Mouse (Mus musculus) heart, postnatal 36 days (tissue): Measurements from ENCODE around the gene Ilf3. TPM values are rescaled to one million over a fixed set of nuclear protein-coding genes. Genes with fewer than 3 reads are reported as not detected.

Experiments
- DNase-seq, 2 experiments: peaks; one replicate each; pipeline ENCODE4 v3.0.0; 2021 to 2022
- intact Hi-C: fragments of 180-260 bp; cut with DNase I; formaldehyde crosslinking; loops from one replicate; pipeline ENCODE4 v1.15.1; 2025
- total RNA-seq, 2 experiments: library from RNA; stranded (reverse); gene quantifications; 2 replicates each; pipeline ENCODE4 v1.2.3; 2021

Ilf3 gene
- total RNA-seq, 2 experiments from 2014 or later, result 28.9 to 29.0 TPM

DNA sequence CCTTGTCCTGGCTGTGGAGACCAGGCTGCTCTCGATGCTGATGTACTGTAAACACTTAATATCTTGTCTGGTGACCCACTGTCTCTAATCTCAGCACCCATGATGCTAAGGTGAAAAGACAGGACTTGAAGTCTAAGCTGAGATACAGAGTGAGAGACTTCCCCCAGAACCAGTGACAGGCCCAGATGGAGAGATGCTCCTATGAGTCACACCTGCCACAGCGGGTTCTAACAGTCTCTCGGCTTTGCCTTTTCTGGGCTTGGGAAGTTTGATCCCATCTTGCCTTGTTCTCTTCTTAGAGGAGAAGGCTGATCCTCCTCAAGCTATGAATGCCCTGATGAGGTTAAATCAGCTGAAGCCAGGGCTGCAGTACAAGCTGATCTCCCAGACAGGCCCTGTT, 29.5 kb downstream of the Ilf3 start:
- intact Hi-C loops, result no loop called here
- DNase-seq, result no peak

DNA sequence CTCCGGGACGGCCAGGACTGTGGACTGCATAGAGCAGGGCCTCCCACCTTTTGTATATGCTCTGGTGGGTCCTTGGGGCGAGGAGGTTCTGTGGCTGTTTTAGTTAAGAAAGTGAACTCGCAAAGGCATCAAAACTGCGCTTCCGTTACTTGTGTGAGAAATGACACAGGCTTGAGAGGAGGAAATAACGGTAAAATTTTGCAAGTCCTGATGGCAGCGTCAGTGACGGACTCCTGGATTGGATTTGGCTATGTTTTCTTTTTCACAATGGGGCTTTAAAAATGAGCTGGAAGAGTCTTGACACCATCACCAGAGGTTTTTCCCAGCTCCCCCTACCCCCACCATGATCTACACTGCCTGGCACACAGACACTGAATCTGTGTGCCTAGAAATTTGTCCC, 33.4 kb downstream of the Ilf3 start:
- intact Hi-C loops, result loop anchor here (5.0 kb wide), 1 partner anchor 174 kb away; no protein-coding TSS in a partner anchor
- DNase-seq, result no peak

DNA sequence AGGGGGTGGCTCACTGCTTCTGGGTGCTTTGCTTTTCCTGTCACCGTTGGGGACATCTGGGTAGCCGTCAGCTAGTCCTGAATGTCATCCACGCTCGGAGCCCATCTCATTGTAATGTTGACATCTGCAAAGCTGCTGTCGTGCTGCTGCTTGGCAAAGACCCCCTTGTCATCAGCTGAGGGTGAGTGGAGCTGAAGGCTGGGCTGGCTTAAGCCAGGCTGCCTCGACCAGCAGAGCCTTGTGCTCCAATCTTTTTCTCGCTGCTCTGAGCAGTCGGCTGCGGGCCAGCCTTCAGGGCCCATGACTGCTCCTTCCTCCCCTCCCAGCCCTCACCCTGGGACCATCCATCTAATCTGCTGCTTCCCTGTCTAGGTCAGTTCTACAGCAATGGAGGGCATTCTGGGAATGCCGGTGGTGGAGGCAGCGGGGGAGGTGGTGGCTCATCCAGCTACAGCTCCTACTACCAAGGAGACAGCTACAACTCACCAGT, 35.1 kb downstream of the Ilf3 start:
- peak in 1 of 2 experiments; percentile 13 for DNase-seq
- intact Hi-C loops, result loop anchor here (5.0 kb wide), 1 partner anchor 176 kb away; no protein-coding TSS in a partner anchor

DNA sequence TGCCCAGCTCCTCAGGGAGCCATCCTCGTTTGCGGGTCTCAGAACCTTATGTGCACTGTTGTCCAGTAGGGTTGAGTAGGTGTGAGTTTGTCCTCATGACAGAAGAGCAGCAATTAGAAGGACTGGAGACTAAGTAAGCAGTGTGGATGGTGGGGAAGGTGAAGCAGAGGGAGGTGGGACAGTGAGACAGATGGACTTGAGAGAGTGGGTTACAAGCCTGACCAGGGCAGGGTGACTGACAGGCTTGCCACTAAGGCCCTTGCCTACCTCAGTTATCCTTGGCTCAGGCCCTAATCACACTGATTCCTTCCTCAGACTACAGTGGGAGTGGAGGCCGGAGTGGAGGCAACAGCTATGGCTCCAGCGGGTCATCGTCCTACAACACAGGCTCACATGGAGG, 36.1 kb downstream of the Ilf3 start:
- DNase-seq, result no peak
- intact Hi-C loops, result loop anchor here (5.0 kb wide), 1 partner anchor 176 kb away; no protein-coding TSS in a partner anchor

DNA sequence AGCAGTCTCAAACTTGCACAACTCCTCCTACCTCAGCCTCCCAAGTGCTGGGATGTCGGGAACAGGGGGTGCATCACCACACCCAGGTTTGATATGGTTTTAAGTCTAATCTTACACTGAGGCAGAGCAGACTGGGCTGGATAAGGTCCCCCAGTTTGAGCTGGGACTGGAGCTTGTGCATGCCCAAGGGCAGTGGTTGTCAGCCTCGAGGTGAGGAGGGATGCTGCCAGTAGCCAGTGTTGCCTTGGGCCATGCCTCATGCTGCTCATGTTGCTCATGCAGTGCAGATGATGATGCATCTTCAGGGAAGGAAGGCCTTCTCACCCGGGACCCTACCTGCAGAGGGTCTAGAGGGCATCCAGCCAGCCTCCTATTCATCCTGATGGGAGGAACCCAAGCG, 37.9 kb downstream of the Ilf3 start:
- intact Hi-C loops, result no loop called here
- DNase-seq, result no peak

DNA sequence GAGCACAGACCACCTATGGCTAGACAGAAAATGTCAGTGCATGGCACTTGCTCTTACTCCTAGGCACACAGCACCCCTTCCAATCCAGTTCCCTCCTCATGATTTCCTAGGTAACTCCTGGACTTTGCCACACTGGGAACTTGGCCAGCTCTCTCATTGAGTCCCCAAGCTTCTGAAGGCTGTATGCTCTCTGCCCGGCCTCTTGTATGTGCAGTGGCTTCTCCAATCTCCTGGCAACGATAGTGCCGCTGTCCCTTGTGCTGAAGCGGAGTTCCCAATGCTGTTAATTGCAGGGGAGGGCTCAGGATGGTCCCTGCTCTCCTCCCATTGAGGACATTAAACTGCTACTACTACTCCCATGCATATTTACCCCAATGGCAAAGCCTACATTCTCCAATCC, 40.3 kb downstream of the Ilf3 start:
- peak in 1 of 2 experiments; percentile 15 for DNase-seq
- intact Hi-C loops, result no loop called here

DNA sequence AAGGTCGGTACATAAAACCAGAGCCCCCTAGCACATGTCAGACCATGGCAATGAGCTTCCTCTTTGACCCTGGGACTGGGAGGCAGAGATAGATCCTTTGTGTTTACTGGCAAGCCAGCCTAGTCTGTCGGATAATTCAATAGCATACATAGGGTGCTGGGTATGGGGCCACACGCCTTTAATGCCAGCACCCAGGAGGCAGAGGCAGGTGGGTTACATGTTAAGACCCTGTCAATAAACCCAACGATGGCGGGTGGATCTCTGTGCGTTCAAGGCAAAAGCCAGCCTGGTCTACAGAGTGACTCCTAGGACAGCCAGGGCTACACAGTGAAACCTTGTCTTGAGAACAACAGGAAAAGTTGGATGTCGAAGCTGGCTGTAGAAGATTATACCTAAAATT, 41.0 kb downstream of the Ilf3 start:
- DNase-seq, result no peak
- intact Hi-C loops, result loop anchor here (1.0 kb wide), 1 partner anchor 95 kb away; no protein-coding TSS in a partner anchor

DNA sequence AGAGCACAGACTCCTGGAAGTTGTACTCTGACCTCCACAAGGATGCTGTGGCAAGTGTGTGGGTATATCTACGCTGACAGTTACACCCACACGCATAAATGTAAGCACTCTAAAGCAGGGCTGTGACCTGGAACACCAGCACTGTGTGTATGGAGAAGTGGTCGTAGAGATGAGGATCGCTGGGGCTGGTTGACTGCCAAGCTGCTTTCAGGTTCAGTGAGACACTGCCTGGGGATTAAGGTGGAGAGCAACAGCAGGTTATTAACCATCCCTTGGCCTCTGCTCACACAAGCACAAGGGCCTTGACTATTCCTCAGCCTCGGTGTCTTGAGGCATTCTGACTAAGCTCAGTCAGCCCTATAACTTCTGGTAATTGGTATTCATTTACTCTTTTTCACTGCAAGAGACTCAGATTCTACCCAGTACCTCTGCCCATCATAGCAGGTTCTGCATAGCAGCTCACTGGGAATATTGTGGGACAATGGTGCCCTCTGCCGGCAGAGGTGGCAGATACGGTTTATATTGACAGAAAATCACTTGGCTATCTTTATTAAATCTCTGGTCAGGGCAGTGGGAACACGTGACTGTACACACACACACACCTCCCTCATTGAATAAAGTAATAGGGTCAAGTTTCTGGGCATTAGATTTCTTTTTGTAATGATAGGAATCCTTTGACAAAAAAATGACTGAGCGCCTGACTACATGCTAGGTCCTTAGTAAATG, 42.1 kb downstream of the Ilf3 start:
- intact Hi-C loops, result loop anchor here (1.0 to 5.0 kb wide), 3 partner anchors 43 to 257 kb away; partner anchors contain the start of gene Ilf3
- peak; percentile 84 to 89 for DNase-seq

DNA sequence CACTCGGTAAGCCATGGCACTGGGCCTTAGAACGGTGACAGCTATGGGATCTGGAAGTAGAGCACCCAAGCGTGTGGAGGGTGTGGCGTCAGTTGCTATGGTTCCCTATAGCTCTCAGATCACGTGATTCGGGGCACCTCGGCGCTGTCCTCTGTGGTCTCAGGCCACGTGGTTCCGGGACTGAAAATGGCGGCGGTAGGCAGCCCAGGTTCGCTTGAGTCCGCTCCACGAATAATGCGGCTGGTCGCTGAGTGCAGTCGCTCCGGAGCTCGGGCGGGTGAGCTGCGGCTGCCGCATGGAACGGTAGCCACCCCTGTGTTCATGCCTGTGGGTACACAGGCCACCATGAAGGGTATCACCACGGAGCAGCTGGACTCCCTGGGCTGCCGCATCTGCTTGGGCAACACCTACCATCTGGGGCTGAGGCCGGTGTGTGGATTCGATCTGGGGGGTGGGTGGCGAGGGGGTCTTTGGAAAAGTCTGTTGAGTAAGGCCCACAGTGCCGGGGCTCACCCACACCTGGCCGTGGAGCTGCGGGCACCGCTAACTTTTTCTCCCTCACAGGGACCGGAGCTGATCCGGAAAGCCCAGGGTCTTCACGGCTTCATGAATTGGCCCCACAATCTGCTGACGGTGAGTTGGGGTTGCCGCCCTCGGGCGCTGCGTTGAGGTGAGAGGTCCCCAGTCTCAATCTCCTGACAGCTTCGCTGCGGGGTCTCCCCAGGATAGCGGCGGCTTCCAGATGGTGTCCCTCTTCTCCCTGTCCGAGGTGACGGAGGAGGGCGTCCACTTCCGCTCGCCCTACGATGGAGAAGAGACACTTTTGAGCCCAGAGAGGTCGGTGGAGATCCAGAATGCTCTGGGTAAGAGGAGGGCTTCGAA, 44.2 kb downstream of the Ilf3 start, which contains the start of gene Qtrt1:
TSS of gene Qtrt1 (plus strand) at position 169 of the 882 bp plus-strand sequence.
- DNase-seq, result peak; percentile 75 to 79
- intact Hi-C loops, result loop anchor here (1.0 to 5.0 kb wide), 3 partner anchors 45 to 260 kb away; partner anchors contain the start of gene Ilf3

DNA sequence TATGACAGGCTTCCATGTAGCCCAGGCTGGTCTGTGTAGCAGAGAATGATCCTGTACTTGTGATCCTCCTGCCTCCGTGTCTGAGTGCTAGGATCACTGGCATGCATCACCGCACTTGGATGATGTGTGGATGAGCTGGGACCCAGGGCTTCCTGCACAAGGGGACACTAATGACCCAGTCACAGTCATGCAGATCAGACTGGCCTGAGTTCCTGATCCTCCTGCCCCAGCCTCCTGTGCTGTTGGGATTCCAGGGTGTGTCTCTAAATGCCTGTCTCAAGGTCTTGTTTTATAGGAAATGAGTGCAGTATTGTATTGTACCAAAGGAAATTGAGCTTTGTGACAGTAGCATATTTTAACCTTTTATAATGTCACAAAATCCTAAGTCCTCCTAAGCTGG, 50.2 kb downstream of the Ilf3 start:
- intact Hi-C loops, result no loop called here
- DNase-seq, result no peak

DNA sequence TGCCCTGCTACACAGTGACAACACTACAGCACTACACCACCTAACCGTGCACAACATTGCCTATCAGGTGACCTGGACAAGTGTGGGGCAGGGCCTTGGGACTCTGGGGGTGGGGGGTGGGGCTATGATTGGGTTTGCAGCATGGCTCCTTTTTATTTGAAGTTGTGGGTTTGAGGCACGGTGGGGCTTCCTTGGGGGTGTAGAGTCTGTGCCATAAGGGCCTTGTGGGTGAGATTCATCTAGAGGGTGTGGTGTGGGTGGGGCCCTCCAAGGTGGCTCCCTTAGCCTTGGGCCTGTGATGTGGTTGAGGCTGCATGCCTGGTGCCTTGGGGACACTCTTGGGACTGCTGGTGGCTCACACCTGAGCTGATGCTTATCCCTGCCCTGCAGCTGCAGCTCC, 52.0 kb downstream of the Ilf3 start:
- no peak for DNase-seq
- intact Hi-C loops, result no loop called here

DNA sequence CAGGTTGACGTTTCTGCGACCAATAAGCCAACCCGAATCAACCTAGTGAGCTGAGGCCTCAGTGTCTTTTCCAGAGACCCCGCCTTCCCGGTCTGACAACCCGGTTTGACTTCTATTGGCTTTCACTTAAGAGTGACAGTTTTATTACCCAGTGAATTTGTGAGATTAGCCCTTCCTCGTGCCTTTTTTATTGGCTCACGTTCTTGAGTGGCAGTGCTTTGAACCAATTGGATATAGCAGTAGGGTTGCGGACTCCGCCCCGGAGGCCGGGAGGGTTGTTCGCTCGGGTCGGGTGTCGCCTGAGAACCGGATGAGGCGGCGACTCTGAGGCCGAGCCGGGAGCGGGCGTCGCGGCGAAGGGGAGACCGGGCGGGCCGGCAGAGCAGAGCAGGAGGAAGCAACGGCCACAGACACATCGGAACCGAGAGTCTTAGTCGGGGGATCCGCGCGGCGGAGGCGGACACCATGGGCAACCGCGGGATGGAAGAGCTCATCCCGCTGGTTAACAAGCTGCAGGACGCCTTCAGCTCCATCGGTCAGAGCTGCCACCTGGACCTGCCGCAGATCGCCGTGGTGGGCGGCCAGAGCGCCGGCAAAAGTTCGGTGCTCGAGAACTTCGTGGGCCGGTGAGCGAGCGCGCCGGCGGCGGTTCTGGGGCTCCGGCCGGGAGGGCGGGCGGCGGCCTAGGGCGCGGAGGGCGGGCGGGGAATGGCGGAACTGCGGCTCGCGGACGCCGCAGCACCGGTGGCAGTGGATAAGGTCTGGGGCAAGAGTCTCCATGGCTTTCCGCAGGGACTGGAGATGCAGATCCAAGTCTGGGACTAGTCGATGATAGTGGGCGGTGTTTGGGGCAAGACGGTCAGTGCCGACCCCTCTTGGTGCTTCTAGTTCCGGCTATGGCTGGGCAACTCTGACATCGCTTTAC, 57.2 kb downstream of the Ilf3 start, which contains the start of gene Dnm2:
TSS of gene Dnm2 (plus strand) at position 278 of the 925 bp plus-strand sequence.
- intact Hi-C loops, result no loop called here
- peak; percentile 96 to 98 for DNase-seq

DNA sequence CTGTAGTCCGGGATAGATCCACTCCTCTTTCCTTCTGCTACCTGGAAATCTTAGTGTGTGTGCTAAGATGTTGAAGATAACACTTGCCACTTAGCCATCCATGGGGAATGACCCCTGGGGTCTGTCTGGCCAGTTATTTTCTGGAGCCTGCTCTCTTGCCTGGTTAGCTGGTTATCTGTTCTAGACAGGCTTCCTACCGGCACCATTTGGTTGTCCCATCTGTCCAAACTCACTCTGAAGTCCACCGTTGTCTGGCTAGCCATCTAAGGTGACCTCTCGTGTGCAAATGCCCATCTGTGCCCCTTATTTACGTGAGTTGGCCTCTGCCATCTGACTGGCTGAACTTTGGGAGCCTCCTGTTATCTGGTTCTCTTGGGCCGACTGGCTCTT, 57.9 kb downstream of the Ilf3 start:
- DNase-seq, result no peak
- intact Hi-C loops, result no loop called here

DNA sequence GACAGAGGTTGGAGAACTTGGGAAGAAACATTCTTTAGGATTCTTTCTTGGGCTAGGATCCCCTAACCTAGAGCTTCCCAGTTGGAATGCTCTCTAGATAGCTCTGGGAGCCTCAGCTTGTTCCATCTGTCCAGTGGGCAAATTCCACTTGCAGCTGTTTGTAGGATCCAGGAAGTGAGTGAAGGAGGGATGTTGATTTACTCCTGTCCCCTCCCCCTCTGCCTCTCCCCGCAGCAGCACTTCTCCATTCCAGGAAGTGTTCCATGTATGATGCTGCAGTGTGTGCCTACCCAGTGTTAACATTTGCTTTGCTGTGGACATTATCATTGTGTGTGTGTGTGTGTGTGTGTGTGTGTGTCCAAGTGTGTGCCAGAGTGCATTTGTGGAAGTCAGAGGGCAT, 58.3 kb downstream of the Ilf3 start:
- intact Hi-C loops, result no loop called here
- DNase-seq, result no peak

DNA sequence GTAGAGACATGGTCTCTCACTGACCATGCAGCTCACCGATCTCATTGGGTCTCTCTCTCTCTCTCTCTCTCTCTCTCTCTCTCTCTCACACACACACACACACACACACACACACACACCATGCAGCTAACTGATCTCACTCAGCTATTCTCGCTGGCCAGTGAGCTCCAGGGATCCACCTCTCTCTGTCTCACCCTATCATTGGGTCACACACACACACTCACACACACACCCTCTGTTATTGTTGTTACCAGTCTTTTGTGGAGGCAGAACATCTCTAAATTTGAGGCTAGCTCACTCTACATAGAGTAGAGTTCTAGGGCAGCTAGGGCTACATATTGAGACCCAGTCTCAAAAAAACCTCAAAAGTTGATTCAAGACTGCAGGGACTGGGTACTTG, 58.9 kb downstream of the Ilf3 start:
- intact Hi-C loops, result no loop called here
- no peak for DNase-seq

DNA sequence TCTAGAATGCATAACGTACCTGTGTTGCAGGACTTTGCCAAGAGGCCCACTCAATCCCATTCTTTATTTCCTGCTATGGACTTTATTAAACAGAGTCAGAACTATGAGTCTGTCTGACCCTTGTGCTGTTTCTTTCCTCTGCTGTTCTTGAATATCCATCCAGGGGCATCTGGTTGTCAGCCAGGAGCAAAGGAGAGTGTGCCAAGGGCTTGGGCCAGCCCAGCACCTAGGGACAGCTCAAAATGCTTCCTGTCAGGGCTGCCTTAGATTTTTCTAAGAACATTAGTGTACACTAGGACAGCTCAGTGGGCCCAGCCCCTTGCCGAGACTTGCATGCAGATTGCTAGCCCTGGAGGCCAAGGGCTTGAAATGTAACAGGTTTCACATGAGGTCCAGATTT, 60.1 kb downstream of the Ilf3 start:
- intact Hi-C loops, result loop anchor here (2.0 kb wide), 1 partner anchor 35 kb away; no protein-coding TSS in a partner anchor
- DNase-seq, result peak; percentile 53 to 54

DNA sequence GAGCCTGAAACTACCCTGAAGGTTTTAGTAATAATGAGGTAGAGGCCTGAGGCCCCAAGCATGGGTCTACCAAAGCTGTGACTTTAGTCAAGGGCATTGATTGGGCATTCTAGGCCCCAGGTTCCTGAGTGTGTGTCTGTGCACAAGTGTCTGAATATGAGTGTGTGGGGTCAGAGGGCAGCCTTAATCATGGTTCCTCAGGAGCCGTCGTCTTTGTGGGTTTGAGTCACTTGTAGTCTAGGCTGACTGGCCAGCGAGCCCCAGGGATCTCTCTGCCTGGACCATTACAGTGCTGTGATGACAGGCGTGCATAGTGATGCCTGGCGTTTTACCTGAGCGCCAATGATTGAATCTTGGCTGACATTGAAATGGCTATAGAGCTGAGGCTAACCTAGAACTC, 60.5 kb downstream of the Ilf3 start:
- intact Hi-C loops, result loop anchor here (2.0 kb wide), 1 partner anchor 35 kb away; no protein-coding TSS in a partner anchor

DNA sequence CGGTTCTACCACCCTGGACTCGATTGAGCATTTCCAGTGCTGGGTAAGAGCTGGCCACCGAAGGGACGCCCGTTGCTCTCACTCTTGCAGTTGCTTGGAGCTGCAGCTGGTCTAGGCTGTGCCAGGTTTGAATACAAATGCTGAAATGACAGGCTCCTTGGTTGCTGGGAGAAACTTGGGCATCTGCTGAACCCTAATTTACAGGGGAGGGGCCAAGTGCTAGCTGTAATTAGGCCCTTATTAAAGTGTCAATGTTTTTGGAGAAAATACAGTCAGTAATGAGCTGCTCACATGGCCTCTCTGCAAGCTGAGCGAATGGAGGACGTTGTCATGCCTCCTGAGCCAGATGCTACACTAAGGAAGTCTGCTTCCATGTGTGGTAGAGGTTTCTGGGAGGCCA, 63.1 kb downstream of the Ilf3 start:
- intact Hi-C loops, result no loop called here
- no peak for DNase-seq

More for the DNA sequence above, 60.5 kb downstream of the Ilf3 start:
- no peak for DNase-seq

DNA sequence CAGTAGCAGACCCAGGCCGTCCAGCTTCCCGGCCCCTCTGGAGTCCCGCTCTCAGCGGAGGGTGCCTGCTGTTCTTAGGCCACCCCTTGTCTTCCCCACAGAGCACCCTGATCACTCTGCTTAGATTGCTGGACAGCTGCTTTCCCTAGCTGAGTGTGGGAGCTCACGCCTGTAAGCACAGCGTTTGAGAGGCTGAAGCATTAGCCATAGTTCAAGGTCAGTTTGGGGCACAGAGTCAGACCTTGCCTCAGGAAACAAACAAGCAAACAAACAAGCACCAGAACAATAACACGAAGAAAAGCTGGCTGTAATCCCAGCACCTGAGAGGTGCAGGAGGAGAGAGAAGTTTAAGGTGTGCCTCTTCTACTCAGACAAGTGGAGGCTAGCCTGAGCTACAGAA, 64.4 kb downstream of the Ilf3 start:
- no peak for DNase-seq
- intact Hi-C loops, result no loop called here

DNA sequence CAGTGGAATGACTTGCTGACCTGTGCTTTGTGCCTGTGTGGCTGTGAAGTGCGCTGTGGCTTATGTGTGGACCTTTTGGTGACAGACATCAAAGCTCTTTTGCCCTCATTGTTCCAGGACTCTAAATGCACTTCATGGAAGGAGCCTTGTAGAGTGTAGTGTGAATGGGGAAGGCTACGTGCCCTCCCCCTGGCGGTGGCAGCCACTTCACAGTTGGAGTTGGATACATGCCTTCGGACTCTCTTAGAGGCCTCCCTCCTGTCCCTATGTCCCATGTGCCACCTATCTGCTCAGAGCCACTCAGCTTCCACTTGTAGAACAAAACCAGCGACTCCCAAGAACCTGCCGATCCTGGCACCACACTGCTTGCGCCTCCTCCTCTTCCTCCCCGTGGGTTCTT, 66.1 kb downstream of the Ilf3 start:
- intact Hi-C loops, result no loop called here
- no peak for DNase-seq
